Mouse (Mus musculus) erythroblast, embryonic 14.5 days (primary cell): Measurements from ENCODE around the gene Max.

Experiments used
- GATA1 ChIP-seq: IDR thresholded peaks from 2 replicates; pipeline ENCODE4 v1.6.1; 2012; ENCODE audit warnings: low read length, inconsistent platforms, mixed read lengths
- TAL1 ChIP-seq: IDR thresholded peaks from 3 replicates; pipeline ENCODE4 v1.6.1; 2012; ENCODE audit warnings: low read length, inconsistent platforms, mixed read lengths

GRCm38 (mm10) chr12:76906278-76906677, 55.7 kb downstream of the Max start:
- TF ChIP-seq GATA1 (no peak), TAL1 (0 out of 3 replicates have a peak, but pooled peaks have one; percentile 30)
